Mouse (Mus musculus): ENCODE data around the gene Rgma. TPM values are rescaled to one million over a fixed set of nuclear protein-coding genes. Genes with fewer than 3 reads are reported as not detected.
A peak's percentile ranks its signal among the peaks of the same experiment; 100 is the strongest.

Gene Rgma
- polyA plus RNA-seq, 1 experiment from 2014 or later, result 52.5 TPM

DNA sequence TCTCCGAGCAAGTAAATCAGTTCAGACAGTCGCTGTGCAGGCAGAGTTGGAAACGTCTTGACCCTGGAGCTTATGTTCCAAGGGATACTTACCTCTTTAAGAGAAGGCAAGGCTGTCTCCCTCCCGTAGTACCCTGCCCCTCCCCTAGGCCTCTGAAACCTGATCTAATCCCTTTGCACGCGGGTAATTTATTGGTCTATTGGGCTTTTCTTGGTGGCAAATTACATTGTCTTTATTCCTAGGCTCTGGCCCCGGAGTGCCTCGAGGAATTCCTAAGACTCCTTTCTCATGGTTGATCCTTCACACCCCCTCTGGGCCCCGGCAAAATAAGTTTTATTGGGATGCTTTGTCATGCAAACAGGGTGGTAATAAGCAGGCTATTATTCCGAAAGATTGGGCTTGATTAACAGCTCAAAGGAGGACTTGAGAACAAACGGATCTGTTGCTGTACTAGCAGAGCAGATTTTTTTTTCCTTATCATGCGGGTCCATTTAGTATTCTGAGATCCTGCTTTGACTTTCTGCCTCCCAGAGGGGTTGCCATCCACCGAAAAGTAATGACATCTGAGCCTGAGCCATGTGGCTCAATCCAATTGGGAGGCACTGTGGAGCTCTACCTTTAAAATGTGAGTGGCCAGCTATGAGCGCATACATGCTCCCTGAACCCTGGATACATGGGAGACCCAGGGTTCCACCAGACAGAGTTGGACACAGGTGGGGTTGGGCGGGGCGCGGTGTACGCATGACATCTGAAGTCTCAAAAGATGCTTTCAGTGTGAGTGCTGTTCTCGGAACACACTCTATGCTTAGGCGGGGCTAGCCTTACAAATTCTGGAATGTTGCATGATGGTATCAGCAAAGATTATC lies 25.0 kb downstream of the Rgma start:
- ATAC-seq (ENCODE audit: low FRiP score) (peak; percentile 82), DNase-seq (ENCODE audit: low spot score) (peak; percentile 77)
- H3K36me3 ChIP-seq (ENCODE audit: control insufficient read depth, insufficient read depth, low read length), result peaks cover 3% of the 10 kb centered on the region; the same call in 1 of the 2 replicates
- H3K9me3 ChIP-seq (ENCODE audit: control insufficient read depth, low read length), result no peaks in the 10 kb centered on the region
- H3K4me2 ChIP-seq (replicated peaks; ENCODE audit: low read depth, low read length), result peak overlapping the region; percentile 54
- H3K27me3 ChIP-seq (ENCODE audit: control insufficient read depth, insufficient read depth, low read length), result no peaks in the 10 kb centered on the region
- H3K4me1 ChIP-seq (replicated peaks; ENCODE audit: control insufficient read depth, insufficient read depth, low read length), result peaks cover 34% of the 10 kb centered on the region
- H3K4me3 ChIP-seq (ENCODE audit: low read depth, low read length), result peak overlapping the region; percentile 25; the same call in 1 of the 2 replicates
- 0 out of 2 replicates have a peak overlapping the region, but pooled peaks have one; percentile 3 for H3K9ac ChIP-seq (ENCODE audit: low read depth, low read length)
- WGBS, result 13% methylated on average over 20 of the region's 20 CpGs
- peak overlapping the region; percentile 90 for H3K27ac ChIP-seq (ENCODE audit: low read depth, low read length)

GRCm38 (mm10) chr7:73402106-73402505 lies 26.8 kb downstream of the Rgma start:
- no peak overlapping the region for H3K27ac ChIP-seq (ENCODE audit: low read depth, low read length)
- H3K4me1 ChIP-seq (replicated peaks; ENCODE audit: control insufficient read depth, insufficient read depth, low read length), result peaks cover 34% of the 10 kb centered on the region
- H3K9me3 ChIP-seq (ENCODE audit: control insufficient read depth, low read length), result no peaks in the 10 kb centered on the region
- no peak overlapping the region for H3K9ac ChIP-seq (ENCODE audit: low read depth, low read length)
- DNase-seq (ENCODE audit: low spot score), result no peak
- WGBS, result 40% methylated on average over 2 of the region's 2 CpGs
- no peaks in the 10 kb centered on the region for H3K27me3 ChIP-seq (ENCODE audit: control insufficient read depth, insufficient read depth, low read length)
- H3K4me2 ChIP-seq (replicated peaks; ENCODE audit: low read depth, low read length), result no peak overlapping the region
- ATAC-seq (ENCODE audit: low FRiP score), result no peak
- no peak overlapping the region for H3K4me3 ChIP-seq (ENCODE audit: low read depth, low read length)
- peaks cover 5% of the 10 kb centered on the region; the same call in 1 of the 2 replicates for H3K36me3 ChIP-seq (ENCODE audit: control insufficient read depth, insufficient read depth, low read length)

- Histone ChIP-seq H3K27ac (ENCODE audit: low read depth, low read length) (no peak overlapping the region), H3K4me3 (ENCODE audit: low read depth, low read length) (no peak overlapping the region), H3K4me2 (replicated peaks; ENCODE audit: low read depth, low read length) (no peak overlapping the region), H3K36me3 (ENCODE audit: control insufficient read depth, insufficient read depth, low read length) (peaks cover 5% of the 10 kb centered on the region; the same call in 1 of the 2 replicates), H3K4me1 (replicated peaks; ENCODE audit: control insufficient read depth, insufficient read depth, low read length) (peaks cover 30% of the 10 kb centered on the region), H3K27me3 (ENCODE audit: control insufficient read depth, insufficient read depth, low read length) (no peaks in the 10 kb centered on the region), H3K9me3 (ENCODE audit: control insufficient read depth, low read length) (no peaks in the 10 kb centered on the region), H3K9ac (ENCODE audit: low read depth, low read length) (no peak overlapping the region)
- 50% methylated on average over 1 of the region's 1 CpGs for WGBS
- DNase-seq (ENCODE audit: low spot score), result no peak
- no peak for ATAC-seq (ENCODE audit: low FRiP score)
Observed at GRCm38 (mm10) chr7:73402671-73403070, 27.4 kb downstream of the Rgma start.

DNA sequence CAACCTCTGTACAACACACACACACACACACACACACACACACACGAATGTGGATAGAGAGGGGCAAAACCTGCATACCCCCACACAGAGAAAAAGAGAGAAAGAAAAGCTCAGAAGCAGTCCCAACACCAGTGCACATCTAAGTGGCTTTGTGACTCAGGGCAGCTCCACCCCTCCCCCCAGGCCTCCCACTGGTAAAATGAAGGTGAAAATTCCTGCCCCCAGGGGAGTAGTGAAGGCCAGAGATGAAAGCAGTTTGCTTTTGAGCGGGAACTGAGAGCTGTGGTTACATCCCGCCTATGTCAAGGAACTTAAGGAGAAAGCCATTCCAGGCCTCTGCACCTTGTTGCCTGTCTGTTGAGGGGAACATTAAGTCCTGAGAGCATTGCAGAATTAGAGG lies 28.2 kb downstream of the Rgma start:
- no peak for DNase-seq (ENCODE audit: low spot score)
- H3K27ac ChIP-seq (ENCODE audit: low read depth, low read length), result no peak overlapping the region

DNA sequence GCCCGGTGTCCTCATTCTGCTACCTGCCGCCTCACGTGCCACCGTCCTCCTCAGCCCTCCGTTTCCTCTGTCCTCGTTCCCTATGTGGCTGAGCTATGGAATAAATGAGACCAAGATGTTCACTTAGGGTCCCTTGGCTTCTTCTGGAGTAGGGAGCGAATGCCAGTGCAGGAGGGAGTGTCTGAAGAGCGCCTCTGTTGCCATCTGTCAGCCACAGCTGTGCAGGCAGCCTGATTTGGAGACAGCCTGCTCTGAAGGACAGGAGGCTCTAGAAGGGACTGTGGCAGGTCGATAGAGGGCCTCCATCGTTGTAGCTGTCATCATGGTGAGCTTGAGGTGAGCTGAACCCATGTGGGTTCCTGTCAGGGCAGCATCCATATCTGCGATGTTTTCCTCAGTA lies 30.2 kb downstream of the Rgma start:
- no peak for DNase-seq (ENCODE audit: low spot score)
- H3K27me3 ChIP-seq (ENCODE audit: control insufficient read depth, insufficient read depth, low read length), result no peaks in the 10 kb centered on the region
- no peak overlapping the region for H3K27ac ChIP-seq (ENCODE audit: low read depth, low read length)
- ATAC-seq (ENCODE audit: low FRiP score), result no peak
- H3K4me1 ChIP-seq (replicated peaks; ENCODE audit: control insufficient read depth, insufficient read depth, low read length), result peaks cover 9% of the 10 kb centered on the region
- H3K9me3 ChIP-seq (ENCODE audit: control insufficient read depth, low read length), result no peaks in the 10 kb centered on the region
- H3K4me2 ChIP-seq (replicated peaks; ENCODE audit: low read depth, low read length), result no peak overlapping the region
- no peak overlapping the region for H3K9ac ChIP-seq (ENCODE audit: low read depth, low read length)
- H3K4me3 ChIP-seq (ENCODE audit: low read depth, low read length), result no peak overlapping the region
- peaks cover 11% of the 10 kb centered on the region; the same call in 1 of the 2 replicates for H3K36me3 ChIP-seq (ENCODE audit: control insufficient read depth, insufficient read depth, low read length)
- WGBS, result 93% methylated on average over 11 of the region's 11 CpGs

More for the DNA sequence above, 28.2 kb downstream of the Rgma start:
- no peak overlapping the region for H3K4me2 ChIP-seq (replicated peaks; ENCODE audit: low read depth, low read length)
- no peaks in the 10 kb centered on the region for H3K9me3 ChIP-seq (ENCODE audit: control insufficient read depth, low read length)
- no peak overlapping the region for H3K4me3 ChIP-seq (ENCODE audit: low read depth, low read length)
- H3K27me3 ChIP-seq (ENCODE audit: control insufficient read depth, insufficient read depth, low read length), result no peaks in the 10 kb centered on the region
- peaks cover 23% of the 10 kb centered on the region for H3K4me1 ChIP-seq (replicated peaks; ENCODE audit: control insufficient read depth, insufficient read depth, low read length)
- peaks cover 5% of the 10 kb centered on the region; the same call in 1 of the 2 replicates for H3K36me3 ChIP-seq (ENCODE audit: control insufficient read depth, insufficient read depth, low read length)
- ATAC-seq (ENCODE audit: low FRiP score), result no peak
- WGBS, result 39% methylated on average over 3 of the region's 3 CpGs
- H3K9ac ChIP-seq (ENCODE audit: low read depth, low read length), result no peak overlapping the region

DNA sequence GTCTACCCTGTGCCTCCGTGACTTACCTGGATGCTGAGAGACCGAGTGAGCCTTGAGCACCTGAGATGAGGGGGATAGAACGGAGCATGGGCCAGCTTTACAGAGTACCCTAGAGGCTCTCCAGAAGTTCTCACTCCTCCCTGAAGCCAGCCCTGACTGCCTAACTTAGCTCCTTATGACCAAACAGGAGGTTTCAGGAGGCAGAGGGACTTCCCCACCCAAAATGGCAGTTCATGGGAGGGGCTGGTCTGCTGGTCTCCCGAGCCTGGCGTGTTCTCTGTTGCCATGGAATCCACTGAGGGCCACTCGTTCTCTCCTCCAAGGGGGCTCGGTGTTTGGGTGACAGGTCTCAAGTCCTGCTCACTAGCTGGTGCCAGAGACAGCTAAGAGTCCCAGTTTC lies 36.2 kb downstream of the Rgma start:
- Histone ChIP-seq H3K4me2 (replicated peaks; ENCODE audit: low read depth, low read length) (no peak overlapping the region), H3K9me3 (ENCODE audit: control insufficient read depth, low read length) (no peaks in the 10 kb centered on the region), H3K27me3 (ENCODE audit: control insufficient read depth, insufficient read depth, low read length) (no peaks in the 10 kb centered on the region), H3K36me3 (ENCODE audit: control insufficient read depth, insufficient read depth, low read length) (peaks cover 22% of the 10 kb centered on the region), H3K27ac (ENCODE audit: low read depth, low read length) (no peak overlapping the region), H3K4me1 (replicated peaks; ENCODE audit: control insufficient read depth, insufficient read depth, low read length) (peaks cover 3% of the 10 kb centered on the region; the same call in 1 of the 2 replicates), H3K9ac (ENCODE audit: low read depth, low read length) (no peak overlapping the region), H3K4me3 (ENCODE audit: low read depth, low read length) (no peak overlapping the region)
- no peak for ATAC-seq (ENCODE audit: low FRiP score)
- DNase-seq (ENCODE audit: low spot score), result no peak
- WGBS, result 78% methylated on average over 7 of the region's 7 CpGs

DNA sequence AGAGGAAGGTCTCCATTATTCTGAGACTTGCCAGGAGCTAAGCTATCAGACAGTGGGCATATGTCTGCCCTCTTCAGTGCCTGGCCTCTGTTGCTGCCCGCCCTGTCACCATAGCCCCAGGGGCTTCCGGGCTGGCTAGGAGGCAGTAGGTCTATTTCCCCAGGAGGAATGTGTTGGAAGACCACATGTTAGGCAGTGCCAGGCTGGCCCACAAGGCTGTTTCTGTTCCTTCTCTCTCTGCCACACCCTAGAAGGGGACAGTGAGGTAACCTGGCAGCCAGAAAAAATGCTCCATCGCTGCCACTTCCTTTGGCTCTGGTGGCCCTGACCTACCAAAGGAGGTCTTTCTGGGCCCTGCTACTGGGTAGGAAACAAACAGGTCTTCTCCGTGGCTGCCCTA lies 36.7 kb downstream of the Rgma start:
- no peak for ATAC-seq (ENCODE audit: low FRiP score)

DNA sequence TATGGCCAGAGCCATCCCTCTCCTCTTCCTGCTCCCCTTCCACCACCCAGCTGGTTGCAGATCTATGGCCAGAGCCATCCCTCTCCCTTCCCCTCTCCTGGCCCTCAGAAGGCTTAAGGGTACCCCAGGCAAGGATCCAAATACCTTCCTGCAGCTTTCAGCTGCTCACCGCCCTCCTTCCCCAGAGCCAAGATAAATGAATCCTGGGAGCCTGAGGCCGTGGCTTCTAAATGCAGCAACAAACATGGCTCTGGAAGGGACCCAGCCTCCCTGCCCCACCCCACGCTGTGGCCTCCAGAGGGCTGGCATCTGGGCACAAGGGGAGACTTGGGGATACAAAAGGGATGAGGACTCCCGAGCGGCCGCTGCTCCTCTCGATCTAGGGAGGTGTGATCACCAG lies 37.1 kb downstream of the Rgma start:
- Histone ChIP-seq H3K4me3 (ENCODE audit: low read depth, low read length) (no peak overlapping the region), H3K27me3 (ENCODE audit: control insufficient read depth, insufficient read depth, low read length) (no peaks in the 10 kb centered on the region), H3K9me3 (ENCODE audit: control insufficient read depth, low read length) (no peaks in the 10 kb centered on the region), H3K9ac (ENCODE audit: low read depth, low read length) (no peak overlapping the region), H3K4me1 (replicated peaks; ENCODE audit: control insufficient read depth, insufficient read depth, low read length) (peaks cover 3% of the 10 kb centered on the region; the same call in 1 of the 2 replicates), H3K27ac (ENCODE audit: low read depth, low read length) (no peak overlapping the region), H3K36me3 (ENCODE audit: control insufficient read depth, insufficient read depth, low read length) (peaks cover 26% of the 10 kb centered on the region), H3K4me2 (replicated peaks; ENCODE audit: low read depth, low read length) (no peak overlapping the region)
- DNase-seq (ENCODE audit: low spot score), result no peak
- ATAC-seq (ENCODE audit: low FRiP score), result no peak
- 72% methylated on average over 7 of the region's 7 CpGs for WGBS

More for the DNA sequence above, 36.7 kb downstream of the Rgma start:
- H3K4me1 ChIP-seq (replicated peaks; ENCODE audit: control insufficient read depth, insufficient read depth, low read length), result peaks cover 3% of the 10 kb centered on the region; the same call in 1 of the 2 replicates
- H3K27ac ChIP-seq (ENCODE audit: low read depth, low read length), result 0 out of 2 replicates have a peak overlapping the region, but pooled peaks have one; percentile 6
- no peaks in the 10 kb centered on the region for H3K27me3 ChIP-seq (ENCODE audit: control insufficient read depth, insufficient read depth, low read length)
- no peak overlapping the region for H3K9ac ChIP-seq (ENCODE audit: low read depth, low read length)
- 93% methylated on average over 4 of the region's 4 CpGs for WGBS
- peaks cover 22% of the 10 kb centered on the region for H3K36me3 ChIP-seq (ENCODE audit: control insufficient read depth, insufficient read depth, low read length)
- H3K4me3 ChIP-seq (ENCODE audit: low read depth, low read length), result no peak overlapping the region
- no peak overlapping the region for H3K4me2 ChIP-seq (replicated peaks; ENCODE audit: low read depth, low read length)
- DNase-seq (ENCODE audit: low spot score), result no peak
- no peaks in the 10 kb centered on the region for H3K9me3 ChIP-seq (ENCODE audit: control insufficient read depth, low read length)

GRCm38 (mm10) chr7:73414192-73414591 lies 38.9 kb downstream of the Rgma start:
- ATAC-seq (ENCODE audit: low FRiP score), result no peak
- H3K27ac ChIP-seq (ENCODE audit: low read depth, low read length), result no peak overlapping the region
- peaks cover 9% of the 10 kb centered on the region; the same call in 1 of the 2 replicates for H3K4me1 ChIP-seq (replicated peaks; ENCODE audit: control insufficient read depth, insufficient read depth, low read length)
- H3K27me3 ChIP-seq (ENCODE audit: control insufficient read depth, insufficient read depth, low read length), result no peaks in the 10 kb centered on the region
- no peak overlapping the region for H3K4me2 ChIP-seq (replicated peaks; ENCODE audit: low read depth, low read length)
- no peak for DNase-seq (ENCODE audit: low spot score)
- H3K36me3 ChIP-seq (ENCODE audit: control insufficient read depth, insufficient read depth, low read length), result peaks cover 38% of the 10 kb centered on the region
- WGBS, result 81% methylated on average over 14 of the region's 14 CpGs
- no peak overlapping the region for H3K4me3 ChIP-seq (ENCODE audit: low read depth, low read length)
- H3K9me3 ChIP-seq (ENCODE audit: control insufficient read depth, low read length), result no peaks in the 10 kb centered on the region
- no peak overlapping the region for H3K9ac ChIP-seq (ENCODE audit: low read depth, low read length)
